Mouse (Mus musculus): ENCODE results near the gene Ipo9. TPM values are rescaled to one million over a fixed set of nuclear protein-coding genes. Genes with fewer than 3 reads are reported as not detected.
"Not testable (repeated sequence)": the region's sequence is repeated elsewhere in the genome, so short reads cannot be mapped to it uniquely, and the experiment has no call there.

Ipo9 gene
- polyA plus RNA-seq, 1 experiment from 2014 or later, result 130 TPM

DNA sequence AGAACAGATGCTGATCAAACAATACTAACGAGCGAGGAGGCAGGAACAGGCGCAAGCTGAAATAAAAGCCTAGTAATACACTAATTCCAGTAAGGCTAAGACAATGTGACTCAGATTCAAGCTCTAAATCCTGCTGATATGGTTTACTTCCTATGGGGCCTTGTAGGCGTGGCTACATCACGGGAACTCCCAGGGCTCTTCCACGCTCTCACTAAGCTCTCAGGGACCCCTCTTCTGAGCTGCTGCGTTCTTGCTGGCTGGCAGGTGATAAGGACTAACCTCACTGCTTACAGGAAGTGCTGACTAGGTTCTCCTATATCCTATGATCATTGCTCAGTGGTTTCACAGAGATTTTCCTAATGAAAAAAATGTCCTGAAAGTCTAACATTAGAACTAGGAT lies 24.9 kb downstream of the Ipo9 start:
- WGBS, result 90% methylated on average over 7 of the region's 7 CpGs
- Histone ChIP-seq H3K9me3 (ENCODE audit: low read length) (no peaks in the 10 kb centered on the region), H3K27ac (ENCODE audit: low read length) (no peak overlapping the region), H3K36me3 (ENCODE audit: insufficient read depth, low read length) (peaks cover 81% of the 10 kb centered on the region), H3K27me3 (ENCODE audit: insufficient read depth, low read length) (no peaks in the 10 kb centered on the region), H3K4me3 (ENCODE audit: low read length) (no peak overlapping the region), H3K4me2 (replicated peaks; ENCODE audit: low read depth, low read length) (no peak overlapping the region), H3K4me1 (ENCODE audit: insufficient read depth, low read length) (no peaks in the 10 kb centered on the region), H3K9ac (replicated peaks; ENCODE audit: low read length) (no peak overlapping the region)
- no peak for ATAC-seq (ENCODE audit: low FRiP score, low TSS enrichment)

DNA sequence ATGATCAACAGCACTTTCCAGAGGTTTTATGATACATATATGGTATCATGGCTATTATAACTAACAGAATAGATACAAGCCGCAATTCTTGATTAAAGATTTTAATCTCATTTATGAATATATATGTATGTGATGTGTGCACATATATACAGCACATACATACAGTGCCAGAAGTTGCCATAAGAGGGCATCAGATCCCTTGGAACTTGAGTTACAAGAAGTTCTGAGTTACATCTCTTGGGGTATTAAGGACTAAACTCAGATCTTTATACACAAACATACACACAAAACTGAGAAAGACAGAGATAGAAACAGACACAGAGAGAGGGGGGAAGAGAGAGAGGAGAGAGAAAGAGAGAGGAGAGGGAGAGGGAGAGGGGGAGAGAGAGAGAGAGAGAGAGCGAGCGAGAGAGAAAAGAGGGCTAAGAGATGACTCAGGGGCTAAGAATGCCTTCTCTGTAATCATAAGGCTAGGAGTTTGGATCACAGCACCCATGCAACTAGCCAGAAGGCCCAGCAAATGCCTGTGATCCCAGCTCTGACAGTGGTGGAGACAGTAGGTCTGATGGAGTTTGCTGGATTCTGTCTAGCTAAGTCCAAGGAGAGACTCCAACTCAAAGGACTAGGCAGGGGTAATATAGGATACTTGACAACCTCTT lies 28.7 kb downstream of the Ipo9 start:
- H3K36me3 ChIP-seq (ENCODE audit: insufficient read depth, low read length), result peaks cover 78% of the 10 kb centered on the region
- whole genome bisulfite sequencing, result 92% methylated on average over 3 of the region's 3 CpGs
- ATAC-seq (ENCODE audit: low FRiP score, low TSS enrichment), result no peak
- H3K4me3 ChIP-seq (ENCODE audit: low read length), result no peak overlapping the region
- H3K9ac ChIP-seq (replicated peaks; ENCODE audit: low read length), result no peak overlapping the region
- no peaks in the 10 kb centered on the region for H3K4me1 ChIP-seq (ENCODE audit: insufficient read depth, low read length)
- H3K27ac ChIP-seq (ENCODE audit: low read length), result no peak overlapping the region
- H3K4me2 ChIP-seq (replicated peaks; ENCODE audit: low read depth, low read length), result no peak overlapping the region
- no peaks in the 10 kb centered on the region for H3K9me3 ChIP-seq (ENCODE audit: low read length)
- H3K27me3 ChIP-seq (ENCODE audit: insufficient read depth, low read length), result no peaks in the 10 kb centered on the region

DNA sequence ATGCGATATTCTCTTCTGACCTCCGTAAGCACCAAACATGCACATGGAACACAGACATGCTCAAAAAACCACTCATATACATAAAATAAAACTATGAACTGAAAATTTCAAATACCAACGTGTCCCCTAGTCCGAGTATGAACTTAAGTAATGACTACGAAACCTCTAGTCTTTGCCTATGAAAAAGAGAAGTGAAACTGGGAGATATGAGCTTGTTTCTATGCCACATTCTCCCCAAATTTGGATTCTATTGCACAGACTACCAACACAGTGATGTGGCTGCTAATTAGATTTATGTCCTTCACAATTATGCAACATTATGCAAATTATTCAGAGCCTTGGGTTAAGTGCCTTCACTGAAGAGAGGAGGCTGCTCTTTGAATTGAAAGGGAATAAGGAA lies 30.8 kb downstream of the Ipo9 start:
- no peak overlapping the region for H3K4me2 ChIP-seq (replicated peaks; ENCODE audit: low read depth, low read length)
- no peak overlapping the region for H3K9ac ChIP-seq (replicated peaks; ENCODE audit: low read length)
- peaks cover 73% of the 10 kb centered on the region for H3K36me3 ChIP-seq (ENCODE audit: insufficient read depth, low read length)
- no peak overlapping the region for H3K4me3 ChIP-seq (ENCODE audit: low read length)
- no peak for ATAC-seq (ENCODE audit: low FRiP score, low TSS enrichment)
- 95% methylated on average over 5 of the region's 5 CpGs for WGBS
- H3K27ac ChIP-seq (ENCODE audit: low read length), result no peak overlapping the region
- H3K9me3 ChIP-seq (ENCODE audit: low read length), result no peaks in the 10 kb centered on the region
- no peaks in the 10 kb centered on the region for H3K27me3 ChIP-seq (ENCODE audit: insufficient read depth, low read length)
- H3K4me1 ChIP-seq (ENCODE audit: insufficient read depth, low read length), result no peaks in the 10 kb centered on the region

DNA sequence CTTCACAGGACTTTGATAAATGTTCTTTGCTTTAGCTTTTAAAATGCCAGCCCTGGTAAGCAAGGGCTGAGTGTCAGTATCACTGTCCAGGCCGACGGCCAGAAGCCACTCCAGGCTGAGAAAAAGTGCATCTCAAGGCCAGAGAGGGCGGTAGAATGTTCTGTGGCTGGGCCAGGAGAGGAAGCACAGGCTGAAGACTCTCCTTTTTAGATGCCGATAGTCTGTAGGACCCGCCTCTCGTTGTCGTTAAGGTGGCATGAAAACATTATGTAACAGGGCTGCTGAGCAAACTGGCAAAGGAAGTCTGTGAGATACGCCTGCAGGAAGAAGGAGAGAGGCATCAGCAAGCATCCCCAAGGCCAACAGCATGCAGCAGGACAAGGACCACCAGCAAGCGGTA lies 45.1 kb downstream of the Ipo9 start:
- Histone ChIP-seq H3K4me2 (replicated peaks; ENCODE audit: low read depth, low read length) (no peak overlapping the region), H3K9ac (replicated peaks; ENCODE audit: low read length) (no peak overlapping the region)
- 85% methylated on average over 9 of the region's 9 CpGs for WGBS

DNA sequence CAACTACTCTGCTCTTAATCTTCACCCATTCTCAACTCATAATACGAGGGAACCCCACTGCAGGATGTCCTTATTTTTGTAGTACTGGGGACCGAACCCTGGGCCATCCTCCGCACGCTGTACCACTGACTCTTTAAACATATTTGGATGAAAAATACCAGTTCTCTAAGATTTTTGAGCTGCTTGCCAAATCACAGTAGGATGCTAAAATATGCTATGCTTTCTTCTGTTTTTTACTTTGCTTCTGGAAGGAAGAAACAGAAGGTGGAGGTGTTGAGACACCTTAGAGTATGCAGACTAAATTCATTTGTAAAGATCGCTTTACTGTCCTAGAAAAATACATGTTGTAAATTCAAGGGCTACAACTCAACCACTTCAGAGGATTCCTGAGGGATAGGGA lies 46.1 kb downstream of the Ipo9 start:
- ATAC-seq (ENCODE audit: low FRiP score, low TSS enrichment), result no peak
- H3K4me2 ChIP-seq (replicated peaks; ENCODE audit: low read depth, low read length), result no peak overlapping the region
- no peak overlapping the region for H3K9ac ChIP-seq (replicated peaks; ENCODE audit: low read length)
- no peak overlapping the region for H3K27ac ChIP-seq (ENCODE audit: low read length)
- H3K27me3 ChIP-seq (ENCODE audit: insufficient read depth, low read length), result no peaks in the 10 kb centered on the region
- WGBS, result 95% methylated on average over 5 of the region's 5 CpGs
- H3K9me3 ChIP-seq (ENCODE audit: low read length), result no peaks in the 10 kb centered on the region
- peaks cover 60% of the 10 kb centered on the region for H3K36me3 ChIP-seq (ENCODE audit: insufficient read depth, low read length)
- no peak overlapping the region for H3K4me3 ChIP-seq (ENCODE audit: low read length)
- H3K4me1 ChIP-seq (ENCODE audit: insufficient read depth, low read length), result 0 out of 2 replicates have a peak, but pooled peaks cover 2% of the 10 kb centered on the region

More for the DNA sequence above, 45.1 kb downstream of the Ipo9 start:
- 0 out of 2 replicates have a peak, but pooled peaks cover 2% of the 10 kb centered on the region for H3K4me1 ChIP-seq (ENCODE audit: insufficient read depth, low read length)
- ATAC-seq (ENCODE audit: low FRiP score, low TSS enrichment), result no peak
- H3K4me3 ChIP-seq (ENCODE audit: low read length), result no peak overlapping the region
- peaks cover 68% of the 10 kb centered on the region for H3K36me3 ChIP-seq (ENCODE audit: insufficient read depth, low read length)
- H3K27me3 ChIP-seq (ENCODE audit: insufficient read depth, low read length), result no peaks in the 10 kb centered on the region
- H3K27ac ChIP-seq (ENCODE audit: low read length), result no peak overlapping the region
- H3K9me3 ChIP-seq (ENCODE audit: low read length), result no peaks in the 10 kb centered on the region

DNA sequence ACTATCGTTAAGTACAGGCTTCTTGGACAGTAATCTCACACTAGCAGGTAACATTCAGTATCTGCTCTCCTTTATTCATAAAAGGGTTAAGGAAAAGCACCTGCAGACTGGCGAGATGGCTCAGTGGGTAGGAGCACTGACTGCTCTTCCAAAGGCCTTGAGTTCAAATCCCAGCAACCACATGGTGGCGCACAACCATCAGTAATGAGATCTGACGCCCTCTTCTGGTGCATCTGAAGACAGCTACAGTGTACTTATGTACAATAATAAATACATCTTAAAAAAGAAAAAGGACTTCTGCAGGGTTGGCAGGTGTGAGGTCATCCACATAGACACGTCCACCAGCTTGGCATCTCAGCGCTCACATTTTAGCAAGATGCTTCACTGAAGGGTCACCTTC lies 48.7 kb downstream of the Ipo9 start:
- not testable (repeated sequence) for H3K27ac ChIP-seq (ENCODE audit: low read length); H3K4me1 ChIP-seq (ENCODE audit: insufficient read depth, low read length); H3K27me3 ChIP-seq (ENCODE audit: insufficient read depth, low read length); H3K9ac ChIP-seq (replicated peaks; ENCODE audit: low read length); ATAC-seq (ENCODE audit: low FRiP score, low TSS enrichment); H3K4me2 ChIP-seq (replicated peaks; ENCODE audit: low read depth, low read length); H3K9me3 ChIP-seq (ENCODE audit: low read length); H3K4me3 ChIP-seq (ENCODE audit: low read length)
- 63% methylated on average over 6 of the region's 6 CpGs for WGBS
- H3K36me3 ChIP-seq (ENCODE audit: insufficient read depth, low read length), result peaks cover 34% of the 10 kb centered on the region

DNA sequence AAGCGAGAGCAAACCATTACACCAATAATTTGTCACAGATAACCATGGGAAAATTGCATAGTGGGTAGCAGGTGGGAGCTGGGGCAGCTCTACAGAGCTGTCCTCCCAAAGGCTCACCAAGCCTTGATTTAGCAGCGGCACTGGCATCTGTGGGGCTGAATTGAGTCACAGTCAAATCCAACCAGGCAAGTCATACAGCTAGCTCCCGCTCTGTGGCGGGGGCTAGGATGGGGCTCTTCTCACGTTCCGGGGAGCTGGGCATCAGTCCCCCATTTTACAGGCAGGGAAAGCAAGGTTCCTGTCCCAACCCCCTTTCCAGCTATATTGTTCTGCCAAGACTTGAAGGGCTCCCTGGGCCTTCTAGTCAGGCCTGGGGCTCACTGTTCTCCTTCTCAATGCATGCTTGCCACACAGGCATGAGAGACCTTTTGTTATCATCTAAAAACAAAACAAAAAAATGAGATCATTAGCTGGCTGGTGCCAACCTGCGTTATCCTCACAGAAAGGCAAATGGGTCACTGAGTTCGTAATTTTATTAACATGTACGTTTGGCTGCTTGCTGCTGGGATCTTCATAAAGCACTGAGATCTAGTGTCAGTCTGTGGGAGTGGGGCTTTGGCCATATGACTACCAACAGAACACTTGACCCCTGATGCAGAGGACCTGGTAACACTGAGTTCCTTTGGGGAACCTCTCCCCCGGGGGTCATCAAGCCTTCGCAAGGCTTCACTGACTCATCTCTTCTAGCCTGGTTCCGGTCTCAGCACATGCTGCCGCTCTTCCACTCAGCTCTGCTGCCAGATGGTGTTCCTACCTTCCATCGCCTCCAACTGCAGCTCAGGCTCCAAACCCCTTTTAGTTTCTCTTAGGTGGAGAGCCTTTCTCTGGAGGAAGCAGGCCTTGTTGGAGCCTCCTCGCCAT lies 50.0 kb downstream of the Ipo9 start:
- ATAC-seq (ENCODE audit: low FRiP score, low TSS enrichment), result no peak
- Histone ChIP-seq H3K27ac (ENCODE audit: low read length) (no peak overlapping the region), H3K4me1 (ENCODE audit: insufficient read depth, low read length) (peaks cover 4% of the 10 kb centered on the region; the same call in 1 of the 2 replicates), H3K27me3 (ENCODE audit: insufficient read depth, low read length) (no peaks in the 10 kb centered on the region), H3K9me3 (ENCODE audit: low read length) (no peaks in the 10 kb centered on the region), H3K4me2 (replicated peaks; ENCODE audit: low read depth, low read length) (no peak overlapping the region), H3K4me3 (ENCODE audit: low read length) (no peak overlapping the region), H3K36me3 (ENCODE audit: insufficient read depth, low read length) (peaks cover 22% of the 10 kb centered on the region), H3K9ac (replicated peaks; ENCODE audit: low read length) (no peak overlapping the region)
- WGBS, result 56% methylated on average over 15 of the region's 15 CpGs

DNA sequence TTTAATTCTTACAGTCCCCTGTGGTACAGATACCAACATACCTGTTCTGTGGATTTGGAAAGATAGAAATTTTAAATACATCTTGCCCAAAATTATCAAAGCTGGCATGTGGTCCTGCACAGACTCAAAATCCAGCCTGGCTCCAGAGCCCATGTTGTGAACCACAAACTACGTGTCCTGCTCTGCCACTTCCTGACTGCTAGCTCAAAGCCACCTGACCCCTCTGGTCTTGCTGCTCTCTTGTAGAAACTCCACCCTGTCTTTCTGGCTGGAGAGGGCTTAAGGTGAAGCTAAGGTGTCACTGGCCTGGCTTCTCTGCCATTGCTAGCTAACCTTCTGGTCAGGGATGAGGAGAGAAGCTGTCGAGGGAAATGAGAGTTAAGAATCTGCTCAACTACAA lies 51.3 kb downstream of the Ipo9 start:
- 34% methylated on average over 2 of the region's 2 CpGs for WGBS
- Histone ChIP-seq H3K27me3 (ENCODE audit: insufficient read depth, low read length) (no peaks in the 10 kb centered on the region), H3K9ac (replicated peaks; ENCODE audit: low read length) (no peak overlapping the region), H3K4me2 (replicated peaks; ENCODE audit: low read depth, low read length) (no peak overlapping the region), H3K9me3 (ENCODE audit: low read length) (no peaks in the 10 kb centered on the region), H3K36me3 (ENCODE audit: insufficient read depth, low read length) (peaks cover 12% of the 10 kb centered on the region), H3K27ac (ENCODE audit: low read length) (no peak overlapping the region), H3K4me1 (ENCODE audit: insufficient read depth, low read length) (peaks cover 11% of the 10 kb centered on the region), H3K4me3 (ENCODE audit: low read length) (no peak overlapping the region)
- no peak for ATAC-seq (ENCODE audit: low FRiP score, low TSS enrichment)

DNA sequence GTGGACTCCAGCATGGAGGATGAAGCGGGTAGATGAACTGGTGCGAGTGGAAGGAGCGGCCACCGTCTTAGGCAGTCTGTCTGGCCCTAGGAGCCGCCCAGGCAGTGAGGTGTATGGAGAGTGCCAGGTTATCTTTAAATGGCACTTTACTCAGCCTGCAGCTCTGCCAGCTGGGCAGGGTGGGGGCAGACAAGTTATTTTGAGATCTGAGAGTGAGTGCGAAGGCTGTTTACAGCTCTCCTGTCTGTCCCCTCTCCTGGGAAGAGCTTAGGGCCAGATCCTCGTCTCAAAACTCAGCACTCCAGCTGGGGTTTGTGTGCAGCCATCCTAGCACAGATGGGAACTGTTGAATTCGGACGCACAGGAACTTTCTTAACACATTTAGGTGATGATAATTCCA lies 51.7 kb downstream of the Ipo9 start:
- Histone ChIP-seq H3K9ac (replicated peaks; ENCODE audit: low read length) (no peak overlapping the region), H3K4me3 (ENCODE audit: low read length) (no peak overlapping the region), H3K4me2 (replicated peaks; ENCODE audit: low read depth, low read length) (no peak overlapping the region), H3K27ac (ENCODE audit: low read length) (no peak overlapping the region), H3K4me1 (ENCODE audit: insufficient read depth, low read length) (peaks cover 14% of the 10 kb centered on the region), H3K27me3 (ENCODE audit: insufficient read depth, low read length) (no peaks in the 10 kb centered on the region), H3K9me3 (ENCODE audit: low read length) (no peaks in the 10 kb centered on the region), H3K36me3 (ENCODE audit: insufficient read depth, low read length) (peaks cover 7% of the 10 kb centered on the region; the same call in 1 of the 2 replicates)
- ATAC-seq (ENCODE audit: low FRiP score, low TSS enrichment), result no peak
- WGBS, result 60% methylated on average over 9 of the region's 9 CpGs

All from kidney, embryonic 16.5 days (tissue).